Mouse (Mus musculus) left cerebral cortex, adult 8-10 months (tissue): ENCODE data around the gene Polr1e. TPM values are rescaled to one million over a fixed set of nuclear protein-coding genes. Genes with fewer than 3 reads are reported as not detected.
"Not testable (repeated sequence)": the region's sequence is repeated elsewhere in the genome, so short reads cannot be mapped to it uniquely, and the experiment has no call there.

ENCODE experiments used
- DNase-seq, 2 experiments: peaks; one replicate each; pipeline ENCODE4 v3.0.0; 2022; ENCODE audit warnings: low spot score in 2 of 2
- total RNA-seq, 4 experiments: library from RNA; stranded (reverse); gene quantifications; 2 replicates each; pipeline ENCODE4 v1.2.4; 2022

Gene Polr1e
- total RNA-seq, 4 experiments from 2014 or later: 9.4 to 13.8 (median 12.4) TPM

GRCm38 (mm10) chr4:45054862-45055261 is 36.5 kb downstream of the Polr1e start:
- no peak for DNase-seq

DNA sequence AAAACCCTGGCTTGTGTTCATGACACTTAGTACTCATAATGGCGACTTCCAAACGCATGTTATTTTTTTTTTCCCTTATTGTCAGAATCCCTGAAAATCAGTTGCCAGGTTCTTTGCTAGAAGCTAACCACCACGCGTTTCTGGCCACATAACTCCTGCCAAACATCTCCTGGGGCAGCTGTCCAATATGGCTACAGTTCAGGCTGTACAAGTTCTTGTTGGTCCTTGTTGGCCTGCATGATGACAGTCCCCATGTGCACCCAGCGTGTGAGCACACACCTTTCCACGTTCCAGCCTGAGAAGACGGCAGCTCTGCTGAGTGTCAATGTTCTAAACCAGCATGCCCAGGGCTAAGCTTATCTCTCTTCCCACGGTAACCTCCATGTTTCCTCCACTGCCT is 37.1 kb downstream of the Polr1e start:
- no peak for DNase-seq

DNA sequence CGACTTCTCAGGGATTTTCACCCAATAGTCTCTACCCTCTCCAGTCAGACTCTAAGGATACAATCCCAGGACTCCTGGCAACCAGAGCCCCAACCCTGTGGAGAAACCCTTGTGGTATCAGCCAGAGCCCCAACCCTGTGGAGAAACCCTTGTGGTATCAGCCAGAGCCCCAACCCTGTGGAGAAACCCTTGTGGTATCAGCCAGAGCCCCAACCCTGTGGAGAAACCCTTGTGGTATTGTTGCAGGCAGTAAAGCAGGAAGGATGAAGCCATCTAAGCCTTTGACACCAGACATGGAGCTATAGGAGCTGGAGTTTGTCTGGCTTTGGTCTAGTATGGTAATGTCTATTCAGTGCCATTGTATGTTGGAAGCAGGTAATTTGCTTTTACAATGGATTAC is 45.5 kb downstream of the Polr1e start:
- DNase-seq: not testable (repeated sequence)

DNA sequence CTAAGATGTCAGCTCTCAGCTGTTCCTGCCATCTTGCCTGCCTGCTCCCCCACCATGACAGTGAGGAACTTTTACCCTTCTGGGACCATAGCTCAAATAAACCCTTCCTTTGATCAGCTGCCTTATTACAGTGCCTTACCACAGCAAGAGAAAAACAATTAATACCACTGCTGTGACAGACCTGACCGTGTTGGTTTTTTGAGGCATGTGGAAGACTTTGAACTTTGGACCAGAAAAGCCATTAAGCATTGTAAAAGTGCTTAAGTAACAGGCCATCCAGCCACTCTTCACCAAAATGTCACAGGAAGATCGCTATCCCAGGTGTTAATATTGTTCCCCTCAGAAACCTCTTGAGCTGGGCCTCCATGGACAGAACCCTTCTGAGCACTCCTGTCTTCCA is 46.2 kb downstream of the Polr1e start:
- DNase-seq: no peak

- no peak for DNase-seq
These were observed 47.8 kb downstream of the Polr1e start for GRCm38 (mm10) chr4:45066036-45066730.

GRCm38 (mm10) chr4:45067742-45068141 is 49.4 kb downstream of the Polr1e start:
- no peak for DNase-seq

GRCm38 (mm10) chr4:45072261-45072973 is 54.0 kb downstream of the Polr1e start:
- DNase-seq: no peak

- no peak for DNase-seq
These were observed 55.2 kb downstream of the Polr1e start for GRCm38 (mm10) chr4:45073544-45073943.

DNA sequence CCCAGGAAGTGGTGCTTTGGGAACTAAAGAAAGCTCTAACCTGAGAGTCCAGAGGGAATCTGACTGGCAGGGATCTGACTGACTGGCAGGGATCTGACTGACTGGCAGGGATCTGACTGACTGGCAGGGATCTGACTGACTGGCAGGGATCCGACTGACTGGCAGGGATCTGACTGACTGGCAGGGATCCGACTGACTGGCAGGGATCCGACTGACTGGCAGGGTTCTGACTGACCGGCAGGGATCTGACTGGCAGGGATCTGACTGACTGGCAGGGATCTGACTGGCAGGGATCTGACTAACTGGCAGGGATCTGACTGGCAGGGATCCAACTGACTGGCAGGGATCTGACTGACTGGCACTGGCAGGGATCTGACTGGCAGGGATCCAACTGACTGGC is 62.7 kb downstream of the Polr1e start:
- not testable (repeated sequence) for DNase-seq

DNA sequence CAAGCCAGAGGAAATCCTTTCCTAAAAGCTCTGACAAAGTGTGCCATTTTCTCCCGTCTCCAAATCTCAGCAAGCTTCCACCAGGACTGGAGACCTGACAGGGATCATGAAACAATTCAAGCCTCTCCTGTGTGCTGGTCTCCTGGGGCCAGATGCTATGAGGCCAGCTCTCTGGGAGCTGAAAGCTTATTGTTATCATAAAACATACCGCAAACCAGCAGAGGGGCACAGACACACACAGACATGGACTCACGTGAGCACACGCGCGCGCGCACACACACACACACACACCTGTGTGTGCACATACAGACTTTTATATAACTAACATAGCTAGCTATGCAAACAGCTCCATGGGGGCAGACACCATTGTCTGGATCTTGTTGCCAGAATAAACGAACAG is 64.6 kb downstream of the Polr1e start:
- no peak for DNase-seq

GRCm38 (mm10) chr4:45083487-45083886 is 65.1 kb downstream of the Polr1e start:
- no peak for DNase-seq

GRCm38 (mm10) chr4:45084021-45084894 is 65.9 kb downstream of the Polr1e start, which contains the start of gene Fbxo10:
Gene Fbxo10 (minus strand): TSS chr4:45084604.
- peak; percentile 77 to 88 for DNase-seq

DNA sequence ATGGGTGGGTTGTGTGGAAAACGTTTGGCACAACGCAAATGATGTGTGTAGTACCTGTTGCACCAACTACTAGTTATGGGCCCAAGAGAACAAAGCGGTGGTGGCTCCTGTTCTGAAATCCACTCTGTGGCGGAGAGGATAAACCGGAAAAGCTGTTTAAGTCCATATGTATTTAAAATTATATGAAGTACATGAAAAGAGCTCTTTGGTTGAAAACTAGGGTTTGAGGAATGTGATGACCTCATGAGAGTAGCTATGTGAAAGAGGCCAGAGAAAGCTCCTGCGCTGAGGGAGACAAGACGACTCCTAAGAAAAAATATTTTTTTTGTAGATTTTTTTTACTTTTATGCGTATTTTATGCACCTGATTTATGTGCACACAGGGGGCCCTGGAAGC is 66.5 kb downstream of the Polr1e start:
- no peak for DNase-seq

Other genes with a start within 250 kb of the Polr1e start
- 10 to 100 TPM; 31.7 to 36.2 (median 33.1) TPM for gene Grhpr, start 37.2 kb upstream of the Polr1e start, total RNA-seq
- 10 to 100 TPM in 1 of 4 experiments, 1 to 10 TPM in 3; 8.5 to 10.3 (median 9.5) TPM for gene Zbtb5, start 6.2 kb upstream of the Polr1e start, total RNA-seq
- 10 to 100 TPM; 30.5 to 33.5 (median 31.9) TPM for gene Fbxo10, start 66.0 kb downstream of the Polr1e start, total RNA-seq
- gene Tomm5, start 89.5 kb downstream of the Polr1e start, total RNA-seq: 10 to 100 TPM; 51.0 to 66.8 (median 61.3) TPM
- 10 to 100 TPM; 10.3 to 10.9 (median 10.7) TPM for gene Frmpd1, start 166.3 kb downstream of the Polr1e start, total RNA-seq